Comparison of ENCODE assay signal across 28 mouse cellular contexts in genomic region chr12:48645135-48645534, GRCm38 (mm10).
DNase-seq lines count a peak whose midpoint lies in the region; ATAC-seq and TF ChIP-seq lines count a peak whose summit lies in the region.
"Had no signal": no experiment of that assay in that cellular context is flagged by ENCODE, and none has a peak within 500 bp of the region (broad histone marks: within the 10 kb centered on the region; RNA-seq: fewer than 3 reads in every experiment).

No protein-coding gene starts in this region.

- no peak for TF ChIP-seq POLR2A in brain, embryonic 14.5 days (IDR thresholded peaks at IDR 0.05; ENCODE audit: borderline replicate concordance, extremely low read depth, insufficient read depth, insufficient read length, poor library complexity, severe bottlenecking)

- no peaks in the 10 kb centered on the region for H3K9me3 ChIP-seq in forebrain, embryonic 16.5 days (ENCODE audit: control insufficient read depth, low read length)
- no peaks in the 10 kb centered on the region for H3K9me3 ChIP-seq in forebrain, embryonic 11.5 days (ENCODE audit: control insufficient read depth, low read length)
- no peaks in the 10 kb centered on the region for H3K9me3 ChIP-seq in hindbrain, embryonic 13.5 days
- H3K9me3 ChIP-seq in midbrain, embryonic 15.5 days, result no peaks in the 10 kb centered on the region
- H3K9me3 ChIP-seq: embryonic facial prominence, embryonic 13.5 days; G1E; heart, embryonic 15.5 days; limb, embryonic 12.5 days had no signal

- H3K4me1 ChIP-seq in forebrain, embryonic 16.5 days (replicated peaks; ENCODE audit: control insufficient read depth, insufficient read depth, low read length), result no peaks in the 10 kb centered on the region
- no peaks in the 10 kb centered on the region for H3K4me1 ChIP-seq in forebrain, embryonic 11.5 days (replicated peaks; ENCODE audit: control insufficient read depth, insufficient read depth, low read length)
- peaks cover 9% of the 10 kb centered on the region for H3K4me1 ChIP-seq in hindbrain, embryonic 13.5 days (replicated peaks)
- H3K4me1 ChIP-seq in midbrain, embryonic 15.5 days, result no peaks in the 10 kb centered on the region
- H3K4me1 ChIP-seq: embryonic facial prominence, embryonic 13.5 days; heart, embryonic 15.5 days; limb, embryonic 12.5 days had no signal

- DNase-seq in forebrain, embryonic 11.5 days (ENCODE audit: low spot score), result no peak
- DNase-seq in brain, embryonic 14.5 days (ENCODE audit: low read depth), result peak; percentile 74
- DNase-seq in ovary, postnatal 14 days (ENCODE audit: low spot score), result no peak
- DNase-seq in adrenal gland, postnatal 4 days (ENCODE audit: low spot score in 2 of 2), result no peak
- DNase-seq: adrenal gland, postnatal 36 days; B cell, adult 2 months; cerebellum, adult 11-12 months; gastrocnemius, adult 2 months; heart, postnatal 36 days; kidney, adult 9 months; kidney, postnatal 25 days; liver, postnatal 0 days; right cerebral cortex, adult 18-20 months; thymus, adult 18-20 months; thymus, postnatal 36 days had no signal

- H3K4me3 ChIP-seq in forebrain, embryonic 16.5 days (replicated peaks; ENCODE audit: low read length), result no peak overlapping the region
- no peak overlapping the region for H3K4me3 ChIP-seq in forebrain, embryonic 11.5 days (ENCODE audit: low read depth, low read length)
- H3K4me3 ChIP-seq in hindbrain, embryonic 13.5 days, result no peak overlapping the region
- no peak overlapping the region for H3K4me3 ChIP-seq in midbrain, embryonic 15.5 days
- H3K4me3 ChIP-seq: embryonic facial prominence, embryonic 13.5 days; erythroblast, embryonic 14.5 days; gastrocnemius, adult 2 months; heart, embryonic 15.5 days; limb, embryonic 12.5 days had no signal

- no peak for TF ChIP-seq CTCF in brain, embryonic 14.5 days (IDR thresholded peaks at IDR 0.05; ENCODE audit: borderline replicate concordance, extremely low read depth, insufficient read depth, insufficient read length)

- H3K27ac ChIP-seq in forebrain, embryonic 16.5 days (ENCODE audit: low read length), result no peak overlapping the region
- H3K27ac ChIP-seq in forebrain, embryonic 11.5 days (ENCODE audit: low read depth, low read length), result no peak overlapping the region
- H3K27ac ChIP-seq in hindbrain, embryonic 13.5 days, result peak overlapping the region; percentile 45
- peak overlapping the region; percentile 69 for H3K27ac ChIP-seq in midbrain, embryonic 15.5 days
- H3K27ac ChIP-seq: embryonic facial prominence, embryonic 13.5 days; gastrocnemius, adult 2 months; heart, embryonic 15.5 days; limb, embryonic 12.5 days; macrophage had no signal

- H3K27me3 ChIP-seq in forebrain, embryonic 16.5 days (replicated peaks; ENCODE audit: control insufficient read depth, insufficient read depth, low read length), result no peaks in the 10 kb centered on the region
- no peaks in the 10 kb centered on the region for H3K27me3 ChIP-seq in forebrain, embryonic 11.5 days (ENCODE audit: control insufficient read depth, insufficient read depth, low read length)
- H3K27me3 ChIP-seq in hindbrain, embryonic 13.5 days, result no peaks in the 10 kb centered on the region
- no peaks in the 10 kb centered on the region for H3K27me3 ChIP-seq in midbrain, embryonic 15.5 days (replicated peaks)
- H3K27me3 ChIP-seq: CH12.LX; embryonic facial prominence, embryonic 13.5 days; heart, embryonic 15.5 days; limb, embryonic 12.5 days; Patski had no signal

- H3K4me2 ChIP-seq in forebrain, embryonic 16.5 days (ENCODE audit: low read length), result no peak overlapping the region
- no peak overlapping the region for H3K4me2 ChIP-seq in forebrain, embryonic 11.5 days (ENCODE audit: low read depth, low read length, severe bottlenecking)
- no peak overlapping the region for H3K4me2 ChIP-seq in hindbrain, embryonic 13.5 days
- H3K4me2 ChIP-seq in midbrain, embryonic 15.5 days, result no peak overlapping the region
- H3K4me2 ChIP-seq: embryonic facial prominence, embryonic 13.5 days; heart, embryonic 15.5 days; limb, embryonic 12.5 days; liver, embryonic 11.5 days had no signal

- H3K36me3 ChIP-seq in forebrain, embryonic 16.5 days (ENCODE audit: control insufficient read depth, insufficient read depth), result no peaks in the 10 kb centered on the region
- no peaks in the 10 kb centered on the region for H3K36me3 ChIP-seq in forebrain, embryonic 11.5 days (ENCODE audit: control insufficient read depth, insufficient read depth, low read length)
- H3K36me3 ChIP-seq in hindbrain, embryonic 13.5 days, result no peaks in the 10 kb centered on the region
- no peaks in the 10 kb centered on the region for H3K36me3 ChIP-seq in midbrain, embryonic 15.5 days (replicated peaks)
- H3K36me3 ChIP-seq: embryonic facial prominence, embryonic 13.5 days; G1E; heart, embryonic 15.5 days; limb, embryonic 12.5 days had no signal

- peak; percentile 61; the same call in 1 of the 2 replicates for ATAC-seq in forebrain, embryonic 16.5 days
- no peak for ATAC-seq in forebrain, embryonic 11.5 days (replicated peaks; ENCODE audit: low FRiP score)
- ATAC-seq in hindbrain, embryonic 13.5 days (ENCODE audit: low FRiP score), result no peak
- ATAC-seq in midbrain, embryonic 15.5 days (replicated peaks), result peak; percentile 83
- ATAC-seq: liver, postnatal 0 days; lung, postnatal 0 days; Patski had no signal

- H3K9ac ChIP-seq in forebrain, embryonic 16.5 days (replicated peaks; ENCODE audit: low read depth, low read length), result no peak overlapping the region
- no peak overlapping the region for H3K9ac ChIP-seq in forebrain, embryonic 11.5 days (ENCODE audit: low read length)
- H3K9ac ChIP-seq in hindbrain, embryonic 13.5 days, result no peak overlapping the region
- no peak overlapping the region for H3K9ac ChIP-seq in midbrain, embryonic 15.5 days
- H3K9ac ChIP-seq: embryonic facial prominence, embryonic 13.5 days; heart, embryonic 15.5 days; limb, embryonic 12.5 days; liver, postnatal 0 days had no signal

- 56% methylated on average over 2 of the region's 2 CpGs for WGBS in forebrain, embryonic 16.5 days
- WGBS in forebrain, embryonic 11.5 days, result 69% methylated on average over 2 of the region's 2 CpGs
- 32% methylated on average over 2 of the region's 2 CpGs for WGBS in hindbrain, embryonic 13.5 days
- 29% methylated on average over 2 of the region's 2 CpGs for WGBS in midbrain, embryonic 15.5 days

Comparison
In these comparisons a context has a peak if more than half of its experiments do, and no peak if none do; other contexts are left out.
1. ATAC-seq: peak in forebrain, embryonic 16.5 days (single experiment) and midbrain, embryonic 15.5 days (single experiment); none in forebrain, embryonic 11.5 days (single experiment) and hindbrain, embryonic 13.5 days (single experiment).
2. H3K27ac ChIP-seq: peak in hindbrain, embryonic 13.5 days (single experiment) and midbrain, embryonic 15.5 days (single experiment); none in forebrain, embryonic 16.5 days (single experiment) and forebrain, embryonic 11.5 days (single experiment).